Mouse (Mus musculus) left cerebral cortex, postnatal 10 days (tissue): ENCODE results near the gene Farp1. TPM values are rescaled to one million over a fixed set of nuclear protein-coding genes. Genes with fewer than 3 reads are reported as not detected.

Experiments used
- DNase-seq, 2 experiments: peaks; one replicate each; pipeline ENCODE4 v3.0.0; 2021 to 2022; ENCODE audit warnings: low spot score in 2 of 2, mixed read lengths in 1 of 2; ENCODE audit errors: extremely low spot score in 1 of 2
- intact Hi-C: fragments of 180-260 bp; cut with DNase I; formaldehyde crosslinking; loops from one replicate; pipeline ENCODE4 v1.15.1; 2025
- total RNA-seq, 2 experiments: library from RNA; stranded (reverse); gene quantifications; 2 replicates each; pipeline ENCODE4 v1.2.3; 2021

Farp1 gene
- total RNA-seq, 2 experiments from 2014 or later = 151 to 152 TPM

DNA sequence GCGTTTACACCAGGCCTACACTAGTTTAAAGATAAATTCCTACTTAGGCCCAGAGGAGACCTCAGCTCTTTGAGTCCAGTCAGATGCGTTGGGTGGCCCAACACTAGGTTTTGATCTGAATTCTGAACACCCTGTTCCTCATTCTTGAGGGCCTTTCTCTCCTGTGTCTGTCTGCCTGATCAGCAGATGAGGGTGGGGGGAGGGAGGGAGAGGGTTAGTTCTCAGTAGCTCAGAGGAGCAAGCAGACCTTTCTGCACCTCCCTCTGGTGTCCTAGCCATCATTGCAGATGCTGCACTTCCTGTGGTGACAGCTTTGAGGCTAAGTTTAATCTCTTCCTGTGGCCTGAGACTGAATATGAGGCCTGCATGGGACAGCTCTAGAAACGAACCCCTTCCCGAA lies 227.6 kb downstream of the Farp1 start:
- no peak for DNase-seq
- intact Hi-C loops = no loop called here

DNA sequence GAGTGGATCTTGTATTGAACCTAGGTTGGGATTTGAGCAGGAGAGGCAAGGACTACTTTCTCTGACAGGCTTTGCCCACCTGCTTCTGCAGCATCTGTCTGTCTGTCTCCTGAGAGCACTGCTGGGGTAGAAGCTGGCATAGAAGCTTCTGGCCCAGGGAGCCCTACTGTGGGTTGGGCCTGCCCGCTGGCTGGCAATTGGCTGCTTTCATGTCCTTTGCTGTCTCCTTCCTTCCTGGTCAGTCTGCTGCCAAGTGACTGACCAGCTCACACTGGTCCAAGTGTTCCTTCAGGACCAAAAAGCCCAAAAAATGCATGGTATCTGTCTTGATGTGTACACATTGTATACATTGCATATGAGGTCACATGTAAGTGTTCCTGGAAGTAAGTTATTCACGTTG lies 228.9 kb downstream of the Farp1 start:
- intact Hi-C loops = no loop called here
- DNase-seq = no peak

DNA sequence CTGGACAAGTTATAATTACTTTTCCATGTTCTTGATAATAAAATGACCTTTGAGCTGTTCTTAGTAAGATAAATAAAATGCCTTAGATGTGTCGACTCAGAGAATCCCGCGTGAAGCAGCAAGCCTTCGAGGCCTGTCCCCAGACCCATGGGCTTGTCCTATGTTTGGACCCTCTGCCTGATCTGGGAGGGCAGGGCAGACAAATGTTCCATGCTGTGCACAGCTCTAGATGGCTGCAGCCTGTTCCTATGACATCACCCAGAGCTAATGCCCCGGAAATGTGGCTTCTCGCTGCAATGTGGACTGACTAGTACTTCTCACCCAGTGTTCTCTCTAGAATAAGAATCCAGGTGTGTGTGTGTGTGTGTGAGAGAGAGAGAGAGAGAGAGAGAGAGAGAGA lies 229.5 kb downstream of the Farp1 start:
- intact Hi-C loops = no loop called here
- no peak for DNase-seq

DNA sequence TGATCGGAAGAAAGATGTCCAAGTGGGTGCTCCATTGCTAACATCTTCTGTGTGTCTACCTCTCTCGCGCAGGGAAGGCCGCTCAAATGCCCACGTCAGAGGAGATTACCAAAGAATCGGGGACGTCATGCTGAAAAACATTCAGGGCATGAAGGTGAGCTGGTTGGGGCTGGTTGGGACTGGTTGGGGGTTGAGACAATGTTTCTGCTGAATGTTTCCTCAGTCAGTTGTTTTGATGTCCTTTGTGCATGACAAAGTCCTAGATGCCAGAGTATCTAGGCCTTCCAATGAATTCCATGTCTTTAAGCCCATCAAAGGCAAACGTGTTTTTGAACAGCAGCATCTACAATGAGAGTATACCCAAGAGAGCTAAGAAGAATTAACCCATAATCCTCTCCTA lies 232.8 kb downstream of the Farp1 start:
- intact Hi-C loops = no loop called here

DNA sequence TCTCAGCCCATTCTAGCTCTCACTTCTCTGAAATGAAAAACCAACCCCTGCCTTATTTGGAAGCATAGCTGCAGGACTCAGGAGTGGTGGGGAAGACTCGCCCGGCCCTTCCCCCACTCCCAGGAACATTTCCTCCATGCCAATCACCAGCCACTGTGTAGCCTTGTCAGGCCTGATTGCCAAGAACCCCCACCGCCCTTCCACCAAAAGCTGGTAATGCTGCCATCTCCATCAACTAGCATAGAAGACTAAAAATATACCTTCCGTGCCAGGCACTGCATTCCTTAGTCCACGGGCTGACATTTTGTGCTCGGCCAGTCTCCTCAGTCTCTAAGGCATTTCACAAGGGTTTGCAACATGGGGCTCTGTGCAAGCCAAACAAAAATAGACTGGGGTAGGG lies 235.5 kb downstream of the Farp1 start:
- DNase-seq = no peak
- intact Hi-C loops = loop anchor here (10.0 kb wide), 1 partner anchor 304 kb away; no protein-coding TSS in a partner anchor

More for the DNA sequence above, 232.8 kb downstream of the Farp1 start:
- DNase-seq = no peak

DNA sequence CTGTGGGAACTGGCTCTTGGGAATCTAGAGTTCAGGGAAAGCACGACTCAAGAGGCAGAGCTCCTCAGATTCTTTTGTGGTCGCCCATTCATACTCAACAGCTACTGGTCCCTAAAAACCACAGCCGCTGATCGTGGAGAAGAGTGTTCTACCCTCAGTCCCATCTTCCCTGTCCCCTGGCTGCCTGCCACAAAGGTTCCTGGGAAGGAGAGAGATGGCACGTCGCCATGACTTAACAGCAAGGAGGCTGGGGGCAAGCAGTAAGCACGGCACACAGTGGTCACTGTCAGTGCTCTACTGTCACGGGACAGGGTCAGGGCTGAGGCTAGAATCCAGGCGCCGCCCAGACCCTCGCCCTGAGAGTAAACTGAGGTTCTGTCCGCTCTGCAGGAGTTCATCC lies 240.0 kb downstream of the Farp1 start:
- DNase-seq = peak in 1 of 2 experiments; percentile 55
- intact Hi-C loops = loop anchor here (10.0 kb wide), 1 partner anchor 300 kb away; no protein-coding TSS in a partner anchor

DNA sequence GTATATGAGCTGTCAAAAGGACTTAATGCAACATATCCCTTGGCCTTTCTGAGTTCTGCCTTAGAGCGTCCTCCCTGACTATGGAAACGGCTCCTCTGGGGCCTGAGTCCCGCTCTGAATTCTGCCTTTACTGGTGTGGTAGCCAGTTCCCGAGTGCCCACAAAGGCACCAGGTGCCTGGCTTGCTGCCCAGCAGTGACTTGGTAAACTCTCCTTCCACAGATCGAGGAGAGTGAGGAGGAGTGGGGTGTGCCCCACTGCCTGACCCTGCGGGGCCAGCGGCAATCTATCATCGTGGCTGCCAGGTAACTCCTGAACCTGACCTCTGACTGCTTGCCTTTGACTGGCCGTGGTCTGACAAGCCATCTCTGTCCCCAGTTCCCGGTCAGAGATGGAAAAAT lies 241.0 kb downstream of the Farp1 start:
- DNase-seq = no peak
- intact Hi-C loops = loop anchor here (10.0 kb wide), 1 partner anchor 299 kb away; no protein-coding TSS in a partner anchor

DNA sequence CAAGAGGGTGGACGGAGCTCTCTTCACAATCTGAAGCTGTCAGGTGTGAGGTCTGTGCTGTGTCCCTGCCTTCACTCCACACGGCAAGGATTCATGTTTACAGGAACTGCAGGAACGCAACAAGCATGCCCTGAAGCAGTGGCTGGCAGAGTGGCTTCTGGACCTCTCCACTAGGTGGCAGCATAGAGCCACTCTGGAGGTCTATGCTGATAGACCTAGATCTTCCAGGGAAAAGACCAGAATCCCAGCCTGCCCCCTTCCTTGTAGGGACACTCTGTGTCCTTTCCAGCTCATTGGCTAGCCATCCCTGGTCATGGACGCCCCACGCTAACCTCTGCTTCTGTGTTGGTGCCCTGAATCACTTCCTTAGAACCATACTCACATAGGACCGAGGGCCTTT lies 244.1 kb downstream of the Farp1 start:
- peak; percentile 75 to 86 for DNase-seq
- intact Hi-C loops = loop anchor here (2.0 to 10.0 kb wide), 2 partner anchors 172 to 296 kb away; no protein-coding TSS in a partner anchor

DNA sequence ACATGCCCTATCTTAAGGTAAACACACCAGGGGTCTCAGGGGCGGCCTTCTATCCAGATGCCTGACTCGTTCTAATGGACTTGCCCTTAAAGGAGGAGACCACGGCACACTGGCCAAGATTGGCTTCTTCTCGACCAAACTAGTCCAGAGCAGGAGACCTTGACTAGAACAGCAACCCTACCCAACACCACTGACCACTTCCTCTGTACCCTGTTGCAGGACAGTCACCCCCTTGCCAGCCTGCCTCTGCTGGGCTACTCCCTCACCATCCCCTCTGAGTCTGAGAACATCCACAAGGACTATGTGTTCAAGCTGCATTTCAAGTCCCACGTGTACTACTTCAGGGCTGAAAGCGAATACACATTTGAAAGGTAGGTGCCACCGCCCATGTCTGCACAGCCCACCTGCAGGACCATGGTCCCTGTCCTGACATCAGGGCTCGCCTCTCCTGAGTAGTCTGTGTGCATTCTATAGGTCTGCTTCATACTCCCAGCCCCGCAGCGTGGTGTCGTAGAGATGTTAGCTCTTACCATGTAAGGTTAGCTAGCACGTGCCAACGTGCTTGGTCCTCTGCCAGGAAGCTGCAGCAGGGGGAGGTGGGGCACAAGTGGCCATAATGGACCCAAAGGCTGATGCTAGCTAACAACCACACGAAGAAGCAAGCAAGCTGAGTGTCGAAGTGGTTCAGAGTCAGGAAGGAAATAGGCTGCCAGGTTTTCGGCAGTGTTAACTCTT lies 245.8 kb downstream of the Farp1 start:
- peak in 1 of 2 experiments; percentile 47 for DNase-seq
- intact Hi-C loops = no loop called here

DNA sequence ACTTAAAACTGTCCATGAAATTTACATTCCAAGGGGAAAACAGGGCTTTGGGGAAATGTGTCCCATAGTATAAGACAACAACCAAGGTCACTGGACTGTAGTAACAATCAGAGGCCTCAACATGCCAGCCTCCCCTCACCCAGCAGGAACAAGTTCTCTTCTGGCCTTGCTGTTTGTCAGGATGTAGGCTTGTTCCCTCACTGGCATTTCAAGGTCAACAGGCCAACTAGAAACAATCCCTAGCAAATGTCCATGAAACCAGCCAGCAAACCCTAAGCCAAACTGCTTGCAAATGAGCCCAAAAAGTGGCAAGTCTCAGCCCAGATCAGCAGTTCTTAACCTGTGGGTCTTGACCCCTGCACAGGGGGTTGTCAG lies 246.3 kb downstream of the Farp1 start:
- intact Hi-C loops = no loop called here
- peak in 1 of 2 experiments; percentile 7 for DNase-seq

DNA sequence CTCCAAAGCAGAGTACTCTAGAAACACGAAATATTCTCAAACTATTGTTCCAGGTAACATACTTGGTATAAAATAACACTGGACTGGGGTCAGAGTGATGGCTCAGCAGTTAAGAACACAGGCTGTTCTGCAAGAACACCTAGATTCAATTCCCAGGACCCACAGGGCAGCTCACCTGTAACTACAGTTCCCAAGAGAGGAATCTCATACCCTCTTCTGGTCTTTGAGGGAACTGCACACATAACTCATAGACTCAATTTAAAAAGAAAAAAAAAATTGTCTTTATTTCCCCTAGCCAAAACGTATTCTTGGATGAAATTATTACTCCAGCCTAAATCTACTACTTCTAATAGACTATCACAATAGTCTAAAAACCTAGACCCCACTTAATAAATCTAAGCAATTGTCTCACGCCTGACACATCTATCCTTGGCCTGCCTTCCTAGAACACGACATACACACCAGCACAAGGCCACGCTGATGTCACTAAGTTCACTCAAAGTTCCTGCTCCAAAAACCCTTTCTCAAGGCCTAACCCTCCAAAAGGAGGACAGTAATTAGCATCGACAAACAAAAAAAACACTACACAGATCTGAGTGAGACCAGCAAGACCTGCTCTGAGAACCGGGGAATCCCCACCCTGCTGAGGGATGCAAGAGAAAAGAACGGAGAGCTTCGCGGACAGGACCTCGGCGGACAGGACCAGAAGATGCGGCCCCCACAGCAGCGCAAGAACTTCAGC lies 250.6 kb downstream of the Farp1 start:
- intact Hi-C loops = no loop called here
- DNase-seq = no peak

DNA sequence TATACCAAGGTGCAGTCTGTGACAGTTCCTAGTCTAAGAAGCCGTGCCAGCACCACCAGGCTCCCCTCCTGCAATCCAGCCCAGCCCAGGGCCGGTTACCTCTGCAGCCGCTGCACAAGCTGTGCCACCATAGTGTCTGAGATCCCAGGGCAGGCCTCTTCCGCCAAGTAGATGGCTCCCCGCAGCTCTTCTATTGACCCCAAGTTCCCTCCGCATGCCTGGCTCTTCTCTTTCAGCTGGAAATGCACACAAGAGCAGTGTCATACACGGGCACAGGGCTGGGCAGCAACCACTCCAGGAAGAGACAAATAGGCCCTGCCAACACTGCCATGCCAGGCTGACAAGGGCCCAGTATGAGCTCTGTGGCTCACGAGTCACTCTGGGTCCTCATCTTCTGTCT lies 256.9 kb downstream of the Farp1 start:
- DNase-seq = no peak
- intact Hi-C loops = loop anchor here (5.0 to 10.0 kb wide), 2 partner anchors 85 to 473 kb away; no protein-coding TSS in a partner anchor

DNA sequence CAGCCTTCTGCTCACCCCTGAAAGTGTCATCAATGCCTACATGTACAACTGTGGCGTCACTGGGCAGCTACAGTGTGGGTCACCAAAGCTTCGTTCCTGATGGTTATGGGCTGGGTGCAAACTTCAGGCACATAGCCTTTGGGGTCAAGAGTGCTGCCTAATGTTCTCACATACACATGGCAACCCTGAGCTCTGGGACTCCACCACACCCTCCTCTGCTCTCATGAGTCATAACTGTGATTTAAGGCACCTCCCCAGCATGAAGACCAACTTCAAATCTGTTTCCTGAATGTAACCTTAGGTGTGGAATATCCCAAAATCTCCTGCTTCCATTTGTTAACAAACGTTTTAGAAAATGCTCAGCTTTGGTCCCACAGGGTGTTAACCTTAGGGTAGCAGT lies 257.4 kb downstream of the Farp1 start:
- intact Hi-C loops = loop anchor here (5.0 to 10.0 kb wide), 2 partner anchors 85 to 472 kb away; no protein-coding TSS in a partner anchor
- no peak for DNase-seq

DNA sequence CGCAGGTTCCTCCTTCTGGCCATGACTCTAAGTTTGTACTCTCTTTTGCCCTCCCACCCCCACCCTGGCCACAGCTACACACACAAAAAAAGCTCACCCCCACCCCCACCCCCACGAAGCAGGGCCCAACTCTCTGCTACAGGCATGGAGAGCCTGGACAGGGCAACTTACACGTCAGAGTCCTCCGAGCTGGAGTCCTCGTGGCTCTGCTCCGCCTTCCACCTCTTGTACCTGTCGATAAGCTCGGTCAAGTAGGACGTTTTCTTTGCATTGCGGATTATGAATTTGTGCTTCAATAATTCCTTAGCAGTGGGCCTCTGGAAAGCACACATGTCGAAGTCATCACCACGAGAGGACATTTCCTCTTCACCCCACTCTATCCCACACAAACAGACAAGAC lies 259.5 kb downstream of the Farp1 start:
- intact Hi-C loops = loop anchor here (5.0 to 10.0 kb wide), 2 partner anchors 83 to 470 kb away; no protein-coding TSS in a partner anchor
- DNase-seq = no peak

DNA sequence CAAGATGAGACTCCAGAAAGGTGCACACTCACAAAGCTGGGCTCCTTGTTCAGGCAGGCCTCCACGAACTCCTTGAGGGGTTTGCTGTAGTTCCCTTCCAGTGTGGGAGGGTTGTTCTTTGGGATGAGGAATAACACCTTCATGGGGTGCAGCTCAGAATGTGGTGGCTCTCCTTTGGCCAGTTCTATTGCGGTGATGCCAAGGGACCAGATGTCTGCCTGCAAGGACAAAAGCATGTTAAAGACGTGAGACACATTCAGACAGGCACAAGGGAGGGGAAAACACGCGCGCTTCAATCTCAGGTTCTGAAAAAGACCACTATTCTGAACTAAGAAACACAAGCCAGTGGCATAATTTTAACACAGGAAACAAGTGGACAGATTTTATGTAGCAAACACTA lies 262.1 kb downstream of the Farp1 start:
- intact Hi-C loops = loop anchor here (10.0 kb wide), 1 partner anchor 468 kb away; no protein-coding TSS in a partner anchor
- no peak for DNase-seq

DNA sequence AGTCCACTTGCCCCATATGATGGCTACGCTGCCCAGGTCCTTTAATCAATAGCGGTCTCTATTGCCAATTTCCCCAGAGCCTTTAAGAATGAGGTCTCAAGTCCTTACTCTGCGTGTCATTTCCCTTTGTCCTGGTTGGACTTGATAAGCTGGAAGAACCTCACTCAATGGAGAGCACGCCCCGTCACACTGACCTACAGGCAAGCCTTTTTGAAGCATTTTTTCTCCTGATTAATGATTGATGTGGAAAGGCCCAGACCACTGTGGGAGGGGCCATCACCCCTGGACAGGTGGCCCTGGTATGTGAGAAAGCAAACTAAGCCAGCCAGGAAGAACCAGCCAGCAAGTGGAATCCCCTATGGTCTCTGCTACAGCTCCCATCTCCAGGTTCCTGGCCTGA lies 263.5 kb downstream of the Farp1 start:
- intact Hi-C loops = loop anchor here (10.0 kb wide), 1 partner anchor 466 kb away; no protein-coding TSS in a partner anchor
- no peak for DNase-seq

DNA sequence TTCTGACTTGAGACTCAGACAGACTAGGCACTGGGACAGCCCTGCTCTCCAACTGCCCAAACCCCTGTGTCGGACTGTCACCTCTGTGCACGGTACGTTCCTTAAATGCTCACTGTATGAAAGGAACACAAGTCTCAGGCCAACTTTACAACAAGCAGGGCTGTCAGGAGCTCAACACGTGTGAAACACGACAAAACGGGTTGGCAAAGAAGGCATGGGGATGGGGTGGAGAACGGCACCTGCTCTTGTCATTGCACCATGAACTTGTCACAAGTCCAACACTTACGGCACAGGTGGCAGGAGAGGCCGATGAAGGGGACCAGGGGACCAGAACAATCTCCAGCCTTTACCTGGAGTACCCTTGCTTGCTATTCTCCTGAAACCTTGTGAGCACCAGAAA lies 264.1 kb downstream of the Farp1 start:
- DNase-seq = no peak
- intact Hi-C loops = loop anchor here (10.0 kb wide), 1 partner anchor 466 kb away; no protein-coding TSS in a partner anchor

DNA sequence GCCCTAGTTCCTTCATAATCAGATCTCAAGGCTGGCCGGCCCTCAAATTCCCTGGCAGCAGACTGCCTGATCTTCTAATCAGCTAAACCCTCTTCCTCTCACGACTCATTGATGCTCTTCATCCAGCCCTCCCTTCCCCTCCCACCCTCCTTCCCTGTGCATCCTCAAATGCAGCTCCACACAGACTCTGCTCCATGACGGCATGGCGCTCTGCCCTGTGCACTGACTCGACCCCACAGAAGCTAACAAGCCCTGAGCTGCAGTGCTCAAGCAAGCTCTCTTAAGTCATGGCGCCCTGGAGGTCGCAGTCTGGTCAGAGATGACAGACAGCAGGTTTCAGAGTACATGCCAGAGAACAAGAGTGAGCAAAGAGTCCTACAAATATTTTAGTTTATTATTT lies 269.5 kb downstream of the Farp1 start:
- no peak for DNase-seq

DNA sequence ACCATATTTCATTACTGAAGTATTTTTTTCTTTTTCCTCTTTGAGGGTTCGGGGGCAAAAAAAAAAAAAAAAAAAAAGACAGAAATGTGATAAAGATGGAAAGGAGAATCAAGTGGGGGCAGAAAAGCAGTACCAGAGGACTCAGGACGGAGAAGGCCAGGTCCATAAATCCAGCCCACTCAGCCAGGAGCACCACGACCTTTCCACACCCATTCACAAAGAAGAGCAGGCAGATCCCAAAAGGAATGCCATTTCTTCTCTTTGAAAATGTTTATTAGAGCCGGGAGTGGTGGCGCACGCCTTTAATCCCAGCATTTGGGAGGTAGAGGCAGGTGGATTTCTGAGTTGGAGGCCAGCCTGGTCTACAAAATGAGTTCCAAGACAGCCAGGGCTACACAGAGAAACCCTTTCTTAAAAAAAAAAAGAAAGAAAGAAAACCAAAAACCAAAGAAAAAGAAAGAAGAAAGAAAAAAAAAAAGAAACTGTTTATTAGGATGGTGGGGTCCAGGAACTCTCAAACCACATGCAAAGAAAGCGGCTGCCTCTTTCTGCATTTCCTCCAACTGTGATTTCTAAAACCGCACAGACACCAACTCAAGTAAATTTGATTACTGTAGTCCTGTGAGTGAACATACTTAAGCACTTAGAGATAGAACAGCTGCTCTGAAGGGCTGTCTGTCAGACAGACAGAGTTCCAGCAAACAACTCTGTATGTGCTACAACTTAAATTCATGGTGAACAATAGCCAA lies 270.5 kb downstream of the Farp1 start:
- intact Hi-C loops = no loop called here
- DNase-seq = no peak

More for the DNA sequence above, 269.5 kb downstream of the Farp1 start:
- intact Hi-C loops = no loop called here
